Mouse (Mus musculus) intestine, embryonic 14.5 days (tissue): ENCODE results near the gene Fgfr2. TPM values are rescaled to one million over a fixed set of nuclear protein-coding genes. Genes with fewer than 3 reads are reported as not detected.

Experiments
- ATAC-seq: fragments of 200-750 bp; cut with Nextera tagmentation; replicated peaks from 2 replicates; pipeline ENCODE4 v1.8.0; 2017; ENCODE audit warnings: low read depth, moderate number of reproducible peaks, moderate TSS enrichment, moderate library complexity; ENCODE audit not compliant: low FRiP score, low TSS enrichment
- DNase-seq: peaks from one replicate; pipeline ENCODE4 v3.0.0-alpha.2; 2018; ENCODE audit warnings: low spot score
- H3K27ac ChIP-seq: fragments of 300-500 bp; sonication (generic); 2 replicates; pipeline ENCODE4 v1.5.1; 2014; ENCODE audit warnings: low read depth, mild to moderate bottlenecking, control low read depth
- H3K27me3 ChIP-seq: fragments of 300-500 bp; sonication (generic); replicated peaks from 2 replicates; pipeline ENCODE4 v1.6.1; 2014; ENCODE audit warnings: low read length, control low read depth; ENCODE audit not compliant: control insufficient read depth, insufficient read depth
- H3K36me3 ChIP-seq: fragments of 300-500 bp; sonication (generic); 2 replicates; pipeline ENCODE4 v1.6.1; 2014; ENCODE audit warnings: low read length, control low read depth; ENCODE audit not compliant: control insufficient read depth, insufficient read depth
- H3K4me1 ChIP-seq: fragments of 300-500 bp; sonication (generic); replicated peaks from 2 replicates; pipeline ENCODE4 v1.6.1; 2014; ENCODE audit warnings: low read length, control low read depth, mixed read lengths; ENCODE audit not compliant: control insufficient read depth, insufficient read depth
- H3K4me2 ChIP-seq: fragments of 300-500 bp; sonication (generic); 2 replicates; pipeline ENCODE4 v1.6.1; 2014; ENCODE audit warnings: low read length
- H3K4me3 ChIP-seq: fragments of 300-500 bp; sonication (generic); 2 replicates; pipeline ENCODE4 v1.5.1; 2014; ENCODE audit warnings: low read depth, low read length, control low read depth, mixed read lengths
- H3K9ac ChIP-seq: fragments of 300-500 bp; sonication (generic); 2 replicates; pipeline ENCODE4 v1.6.1; 2014; ENCODE audit warnings: mild to moderate bottlenecking, low read length
- H3K9me3 ChIP-seq: fragments of 300-500 bp; sonication (generic); 2 replicates; pipeline ENCODE4 v1.6.1; 2016; ENCODE audit warnings: low read length, control low read depth; ENCODE audit not compliant: control insufficient read depth
- WGBS: fragments of 180-500 bp; shearing (Covaris S2); extraction: QIAGEN DNeasy Blood & Tissue Kit; methylation state at CpG from one replicate; pipeline ENCODE4 v1.1.7; 2014; 5-methylcytosine and 5-hydroxymethylcytosine counted together
- polyA plus RNA-seq: library from polyadenylated mRNA; unstranded; fragments of >200 nt; fragmentation: Nextera tagmentation; extraction: Ambion mirVana; gene quantifications from 2 replicates; pipeline ENCODE4 v1.2.1, GENCODE M21; 2014

The Fgfr2 gene
- polyA plus RNA-seq, 1 experiment from 2014 or later = 105 TPM

DNA sequence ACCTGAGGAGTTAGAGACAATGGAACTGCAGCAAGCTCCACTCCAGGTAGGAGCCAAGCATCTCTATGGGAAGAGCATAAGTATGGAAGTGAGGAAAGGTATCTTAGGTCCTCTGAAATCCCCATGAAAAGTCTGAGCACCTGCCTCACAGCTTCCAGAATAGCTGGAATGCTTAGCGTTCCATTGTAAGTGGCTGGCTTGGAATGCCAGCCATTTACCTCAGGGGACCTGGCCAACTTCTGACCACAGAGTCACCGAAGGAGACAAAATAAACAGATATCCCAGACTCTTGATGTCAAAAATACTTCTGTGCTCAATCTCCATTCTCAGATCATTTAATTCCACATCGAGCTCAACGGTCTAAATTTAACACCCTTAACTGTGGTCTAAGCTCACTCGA lies 2946.1 kb downstream of the Fgfr2 start:
- H3K9ac ChIP-seq = no peak overlapping the region
- H3K4me3 ChIP-seq = no peak overlapping the region
- H3K4me1 ChIP-seq = peaks cover 17% of the 10 kb centered on the region
- DNase-seq (no peak), ATAC-seq (no peak)
- no peak overlapping the region for H3K4me2 ChIP-seq
- no peaks in the 10 kb centered on the region for H3K9me3 ChIP-seq
- H3K27me3 ChIP-seq = no peaks in the 10 kb centered on the region
- 70% methylated on average over 5 of the region's 5 CpGs for WGBS
- H3K36me3 ChIP-seq = peaks cover 77% of the 10 kb centered on the region
- no peak overlapping the region for H3K27ac ChIP-seq

DNA sequence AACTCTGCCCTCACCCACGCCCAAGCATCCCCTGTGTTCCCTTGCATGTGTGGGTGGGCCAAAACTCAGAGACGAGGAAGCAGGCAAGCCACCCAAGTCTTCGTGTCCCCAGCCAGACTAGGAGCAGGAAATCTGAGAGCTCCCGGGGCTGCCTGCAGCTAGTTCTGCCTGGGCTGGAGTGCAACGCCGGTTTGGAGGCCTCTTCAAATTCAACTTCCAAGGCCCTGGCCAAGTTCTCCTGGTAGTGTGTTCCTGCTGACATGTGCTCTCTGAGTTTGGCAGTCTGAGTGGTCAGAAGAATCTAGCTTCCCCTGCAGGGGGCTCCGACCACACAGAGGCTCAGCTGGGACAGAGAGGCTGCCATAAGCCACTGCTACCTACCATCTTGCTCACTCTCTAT lies 2948.6 kb downstream of the Fgfr2 start:
- no peaks in the 10 kb centered on the region for H3K27me3 ChIP-seq
- peaks cover 22% of the 10 kb centered on the region for H3K4me1 ChIP-seq
- H3K9ac ChIP-seq = no peak overlapping the region
- 45% methylated on average over 7 of the region's 7 CpGs for WGBS
- DNase-seq (no peak), ATAC-seq (no peak)
- H3K9me3 ChIP-seq = no peaks in the 10 kb centered on the region
- H3K36me3 ChIP-seq = peaks cover 83% of the 10 kb centered on the region
- peak overlapping the region; percentile 60 for H3K27ac ChIP-seq
- H3K4me3 ChIP-seq = no peak overlapping the region
- no peak overlapping the region for H3K4me2 ChIP-seq

DNA sequence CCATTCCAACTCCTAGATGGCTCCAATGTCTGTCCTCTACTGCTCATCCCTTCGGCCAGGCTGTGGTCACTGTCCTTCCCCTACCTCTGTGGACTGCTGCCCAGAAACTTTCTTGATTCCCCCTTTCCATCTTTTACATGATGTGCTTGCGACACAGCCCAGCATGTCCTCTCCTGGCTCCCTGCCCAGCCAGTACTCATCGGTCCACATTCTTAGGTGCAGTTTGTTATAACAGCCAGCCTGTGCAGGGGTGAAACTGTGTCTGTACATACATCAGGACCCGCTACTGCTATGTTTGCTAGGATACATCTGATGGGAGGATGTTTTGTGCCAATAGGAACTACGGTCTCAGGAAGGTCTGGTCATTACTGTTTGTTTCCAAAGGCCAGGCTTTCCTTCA lies 2949.2 kb downstream of the Fgfr2 start:
- Histone ChIP-seq H3K27ac (peak overlapping the region; percentile 60; the same call in 1 of the 2 replicates), H3K4me2 (no peak overlapping the region), H3K4me1 (peaks cover 22% of the 10 kb centered on the region), H3K9ac (no peak overlapping the region), H3K27me3 (no peaks in the 10 kb centered on the region), H3K4me3 (no peak overlapping the region), H3K9me3 (no peaks in the 10 kb centered on the region), H3K36me3 (peaks cover 85% of the 10 kb centered on the region)
- ATAC-seq (no peak), DNase-seq (no peak)
- WGBS = 54% methylated on average over 5 of the region's 5 CpGs

DNA sequence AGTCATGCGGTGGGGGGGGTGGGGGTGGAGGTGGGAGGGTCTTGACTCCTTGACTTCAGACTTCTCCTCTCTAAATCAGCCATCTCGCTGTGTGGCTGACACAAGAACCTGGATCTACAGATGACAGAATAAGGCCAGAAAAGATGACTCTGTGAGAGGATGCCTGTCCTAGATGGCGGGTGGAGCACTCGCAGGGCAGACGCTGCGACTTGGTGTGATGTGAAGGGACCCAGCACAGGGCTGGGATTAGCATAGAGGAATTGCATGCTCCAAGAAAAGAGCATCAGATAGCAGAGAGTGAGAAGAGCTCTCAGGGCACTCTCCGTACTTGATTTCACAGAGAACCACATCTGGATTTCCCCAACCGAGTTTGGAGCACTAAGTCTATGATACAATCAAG lies 2953.0 kb downstream of the Fgfr2 start:
- Histone ChIP-seq H3K36me3 (peaks cover 71% of the 10 kb centered on the region), H3K9ac (no peak overlapping the region), H3K27ac (peak overlapping the region; percentile 78), H3K9me3 (no peaks in the 10 kb centered on the region), H3K4me1 (peaks cover 38% of the 10 kb centered on the region), H3K4me2 (no peak overlapping the region), H3K27me3 (no peaks in the 10 kb centered on the region), H3K4me3 (no peak overlapping the region)
- 43% methylated on average over 8 of the region's 8 CpGs for WGBS
- no peak for ATAC-seq
- no peak for DNase-seq

DNA sequence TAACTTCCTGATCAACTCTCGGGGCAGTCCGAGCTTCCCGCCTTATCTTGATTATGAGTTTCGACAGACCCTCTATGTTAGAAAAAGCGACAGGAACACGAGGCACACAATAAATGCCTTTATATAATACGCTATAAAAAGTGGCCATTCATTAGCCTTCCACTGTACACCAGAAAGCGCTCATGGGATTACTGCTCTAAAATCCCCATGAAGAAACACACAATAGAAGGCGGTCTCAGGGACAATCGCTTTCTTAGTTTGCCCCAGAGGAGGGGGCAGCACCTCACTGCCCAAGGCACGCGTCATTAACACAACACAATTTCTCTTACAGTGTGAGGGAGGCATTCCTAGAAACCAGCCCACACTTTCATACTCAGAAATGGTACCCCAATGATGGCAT lies 2954.9 kb downstream of the Fgfr2 start:
- Histone ChIP-seq H3K4me1 (peaks cover 36% of the 10 kb centered on the region), H3K4me3 (no peak overlapping the region), H3K27ac (no peak overlapping the region), H3K27me3 (no peaks in the 10 kb centered on the region), H3K36me3 (peaks cover 75% of the 10 kb centered on the region), H3K9ac (no peak overlapping the region), H3K9me3 (no peaks in the 10 kb centered on the region), H3K4me2 (no peak overlapping the region)
- ATAC-seq (no peak), DNase-seq (no peak)
- 79% methylated on average over 12 of the region's 12 CpGs for WGBS

DNA sequence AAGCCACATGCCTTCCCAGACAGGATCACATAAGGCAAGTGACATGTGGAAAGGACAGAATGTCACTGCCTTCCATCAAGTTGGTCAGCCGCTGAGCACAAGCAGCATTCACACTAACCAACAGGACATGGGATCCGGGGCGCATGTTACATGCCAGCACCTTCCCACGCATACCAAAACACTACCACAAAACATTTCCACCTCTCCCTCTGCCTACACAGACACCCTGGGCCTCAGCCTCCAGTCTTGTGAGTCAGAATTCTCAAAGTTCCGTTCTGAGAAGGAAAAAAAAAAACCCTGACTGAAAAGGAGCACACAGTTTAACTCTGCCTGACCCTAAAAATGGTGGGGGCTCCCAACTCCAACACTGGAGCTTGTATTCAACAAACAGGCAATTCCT lies 2955.9 kb downstream of the Fgfr2 start:
- Histone ChIP-seq H3K4me1 (peaks cover 36% of the 10 kb centered on the region), H3K36me3 (peaks cover 76% of the 10 kb centered on the region), H3K9me3 (no peaks in the 10 kb centered on the region), H3K9ac (no peak overlapping the region), H3K4me2 (no peak overlapping the region), H3K27me3 (no peaks in the 10 kb centered on the region), H3K4me3 (no peak overlapping the region), H3K27ac (peak overlapping the region; percentile 2; the same call in 1 of the 2 replicates)
- WGBS = 75% methylated on average over 5 of the region's 5 CpGs
- ATAC-seq (no peak), DNase-seq (no peak)

DNA sequence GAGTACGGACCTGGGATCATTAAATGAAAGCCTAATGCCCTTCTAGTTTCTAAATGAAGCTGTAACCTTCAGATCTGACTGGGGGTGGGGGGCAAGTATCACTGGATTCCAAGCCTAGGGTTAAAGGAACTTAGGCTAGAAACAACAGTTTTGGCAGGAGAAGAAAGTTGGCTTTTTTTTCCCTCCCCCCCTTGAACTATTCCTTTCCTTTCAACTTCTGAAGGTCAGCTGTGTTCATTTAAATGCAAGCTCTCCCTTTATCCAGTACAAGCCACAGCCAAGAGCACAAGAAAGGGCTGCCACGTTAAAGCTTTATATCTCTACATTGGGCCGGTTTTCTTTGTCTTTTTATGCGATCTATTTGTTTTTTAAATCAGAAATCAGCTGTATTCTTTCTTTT lies 2957.0 kb downstream of the Fgfr2 start:
- Histone ChIP-seq H3K4me3 (no peak overlapping the region), H3K4me1 (peaks cover 36% of the 10 kb centered on the region), H3K4me2 (no peak overlapping the region), H3K27ac (peak overlapping the region; percentile 38), H3K36me3 (peaks cover 76% of the 10 kb centered on the region), H3K9ac (no peak overlapping the region), H3K27me3 (no peaks in the 10 kb centered on the region), H3K9me3 (no peaks in the 10 kb centered on the region)
- no peak for ATAC-seq
- no peak for DNase-seq
- 66% methylated on average over 4 of the region's 4 CpGs for WGBS

DNA sequence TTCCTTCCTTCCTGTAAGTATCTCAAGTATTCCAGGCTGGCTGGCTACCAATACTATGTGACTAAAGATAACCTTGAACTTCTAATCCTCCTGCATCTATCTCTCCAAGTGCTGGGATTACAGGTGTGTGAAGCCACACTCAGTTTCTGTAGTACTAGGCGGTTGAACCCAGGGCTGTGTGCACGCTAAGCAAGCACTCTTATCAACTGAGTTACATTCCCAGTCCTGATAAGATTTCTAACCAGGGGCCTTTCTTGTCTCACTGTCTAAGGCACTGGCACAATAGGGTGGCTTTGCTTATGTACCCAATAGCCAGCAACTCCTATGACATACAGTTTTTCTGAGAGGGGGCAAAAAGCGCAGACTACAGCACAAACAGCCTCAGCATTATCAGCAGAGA lies 2957.7 kb downstream of the Fgfr2 start:
- Histone ChIP-seq H3K27ac (peak overlapping the region; percentile 69), H3K4me1 (peaks cover 36% of the 10 kb centered on the region), H3K36me3 (peaks cover 68% of the 10 kb centered on the region), H3K9me3 (no peaks in the 10 kb centered on the region), H3K4me2 (0 out of 2 replicates have a peak overlapping the region, but pooled peaks have one; percentile 7), H3K4me3 (no peak overlapping the region), H3K27me3 (no peaks in the 10 kb centered on the region), H3K9ac (no peak overlapping the region)
- DNase-seq (no peak), ATAC-seq (no peak)
- 46% methylated on average over 3 of the region's 3 CpGs for WGBS

DNA sequence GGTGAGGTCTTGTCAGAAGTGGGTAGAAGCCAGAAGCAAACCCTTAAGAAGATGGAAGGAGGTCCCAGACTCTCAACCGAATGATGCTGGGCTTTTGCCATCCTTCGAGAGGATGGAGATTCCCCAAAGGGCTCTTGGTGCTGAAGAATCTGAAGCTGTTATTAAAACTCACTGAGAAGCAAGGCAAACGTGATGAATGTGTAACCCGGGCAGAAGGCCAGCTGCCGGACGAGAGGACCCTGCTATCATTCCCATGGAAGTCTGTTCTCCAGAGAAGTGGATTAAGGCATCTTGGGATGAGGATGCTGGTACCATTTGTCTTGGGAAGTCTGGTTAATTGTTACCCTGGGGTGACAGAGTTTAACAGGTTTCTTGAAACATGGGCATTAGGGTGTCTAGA lies 2960.4 kb downstream of the Fgfr2 start:
- DNase-seq = no peak

More for the DNA sequence above, 2960.4 kb downstream of the Fgfr2 start:
- no peaks in the 10 kb centered on the region for H3K9me3 ChIP-seq
- H3K9ac ChIP-seq = no peak overlapping the region
- H3K4me2 ChIP-seq = no peak overlapping the region
- no peak overlapping the region for H3K27ac ChIP-seq
- H3K36me3 ChIP-seq = peaks cover 41% of the 10 kb centered on the region
- ATAC-seq = no peak
- no peak overlapping the region for H3K4me3 ChIP-seq
- 78% methylated on average over 6 of the region's 6 CpGs for WGBS
- no peaks in the 10 kb centered on the region for H3K27me3 ChIP-seq
- H3K4me1 ChIP-seq = peaks cover 30% of the 10 kb centered on the region
